Mouse (Mus musculus): Measurements from ENCODE around the gene Gna13.

GRCm38 (mm10) chr11:109441119-109441518, 78.5 kb downstream of the Gna13 start:
- TF ChIP-seq CTCF (IDR thresholded peaks at IDR 0.05; ENCODE audit: low read depth) (peak; percentile 89), EP300 (IDR thresholded peaks at IDR 0.05; ENCODE audit: low read depth) (no peak)
